ENCODE assay signal across 14 mouse cellular contexts in the genomic region with DNA sequence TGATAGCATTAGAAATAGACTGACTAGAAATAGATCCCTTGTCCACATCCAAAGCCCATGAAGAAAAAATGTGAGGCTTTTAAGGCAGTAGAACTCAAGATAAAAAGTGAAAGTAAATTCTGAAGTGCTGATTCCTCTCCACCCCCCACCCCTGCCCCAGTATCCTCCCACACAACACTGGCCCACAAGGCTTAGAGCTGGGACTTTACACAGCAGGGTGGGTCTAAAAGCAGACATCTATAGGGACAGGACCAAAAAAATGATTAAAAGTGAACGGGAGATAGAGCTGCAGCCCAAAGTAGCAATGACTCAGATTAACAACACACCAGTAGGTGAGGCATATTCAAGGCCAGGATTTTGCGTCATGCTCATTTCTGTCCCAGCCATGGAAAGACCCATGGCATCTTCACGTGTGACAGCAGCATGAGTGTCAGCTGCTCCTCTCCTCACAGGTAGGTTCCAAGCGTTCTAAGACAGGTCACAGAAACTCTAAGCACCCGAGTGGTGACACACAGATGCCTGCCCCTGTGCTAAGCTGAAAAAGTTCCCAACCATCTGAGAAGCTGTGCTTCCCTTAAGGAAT. TPM values are rescaled to one million over a fixed set of nuclear protein-coding genes. Genes with fewer than 3 reads are reported as not detected.
DNase-seq lines count a peak whose midpoint lies in the region; ATAC-seq lines count a peak whose summit lies in the region.
"Had no signal": no experiment of that assay in that cellular context is flagged by ENCODE, and none has a peak within 500 bp of the region (broad histone marks: within the 10 kb centered on the region; RNA-seq: fewer than 3 reads in every experiment).

No protein-coding gene starts in this region.

- H3K4me1 ChIP-seq in megakaryocyte, embryonic 14.5 days = peaks cover 31% of the 10 kb centered on the region

- no peaks in the 10 kb centered on the region for H3K27me3 ChIP-seq in megakaryocyte, embryonic 14.5 days (replicated peaks)
- H3K27me3 ChIP-seq: lung, embryonic 15.5 days; midbrain, embryonic 13.5 days; neural tube, embryonic 15.5 days had no signal

- H3K9me3 ChIP-seq in megakaryocyte, embryonic 14.5 days = no peaks in the 10 kb centered on the region
- H3K9me3 ChIP-seq: limb, embryonic 10.5 days; lung, embryonic 15.5 days; midbrain, embryonic 13.5 days; neural tube, embryonic 15.5 days had no signal

- DNase-seq in adrenal gland, adult 2 months = peak; percentile 58
- DNase-seq in adrenal gland, adult 18-20 months (ENCODE audit: low spot score in 2 of 2) = no peak
- DNase-seq in adrenal gland, postnatal 36 days = peak; percentile 36 to 47
- peak; percentile 34 for DNase-seq in thymus, postnatal 25 days
- no peak for DNase-seq in lung, postnatal 25 days (ENCODE audit: low spot score)
- DNase-seq in layer of hippocampus, adult 9-10 months (ENCODE audit: low spot score) = no peak
- DNase-seq: kidney, adult 9 months; spleen, adult 18-20 months had no signal

- no peak for ATAC-seq in megakaryocyte, adult 5-6 weeks (ENCODE audit: poor library complexity, severe bottlenecking)
- ATAC-seq: midbrain, embryonic 13.5 days had no signal

- H3K36me3 ChIP-seq in megakaryocyte, embryonic 14.5 days (replicated peaks; ENCODE audit: low read length) = peaks cover 2% of the 10 kb centered on the region
- H3K36me3 ChIP-seq: lung, embryonic 15.5 days; midbrain, embryonic 13.5 days; neural tube, embryonic 15.5 days had no signal

- peak overlapping the region; percentile 57 for H3K4me3 ChIP-seq in megakaryocyte, embryonic 14.5 days (replicated peaks)
- H3K4me3 ChIP-seq: limb, embryonic 10.5 days; lung, embryonic 15.5 days; midbrain, embryonic 13.5 days; neural tube, embryonic 15.5 days had no signal

RNA-seq across cellular contexts. Expression of gene Lrch1, which starts 29.1 kb away (rescaled TPM):
- 10 to 100 TPM; 10.8 to 15.0 TPM for total RNA-seq in adrenal gland, adult 2 months (2021)
- polyA plus RNA-seq in adrenal gland, adult 2 months (2012; rRNA removed) = 4.7 and 5.3 TPM in 2 replicates
- 10 to 100 TPM; 14.0 to 14.2 TPM for total RNA-seq in adrenal gland, adult 18-20 months (2021)
- 1.9 and 2.8 TPM in 2 replicates for polyA plus RNA-seq in megakaryocyte, embryonic 14.5 days (2012; ENCODE audit: insufficient read depth, low replicate concordance)
- 16.8 and 19.5 TPM in 2 replicates for total RNA-seq in megakaryocyte, adult 5-6 weeks (2015)
- 17.2 and 18.2 TPM in 2 replicates for total RNA-seq in megakaryocyte, adult 5-6 weeks (2017)
- 10 to 100 TPM; 12.4 to 13.7 TPM for total RNA-seq in adrenal gland, postnatal 36 days (2021)

Comparison
In these comparisons a context has a peak if more than half of its experiments do, and no peak if none do; other contexts are left out.
1. DNase-seq: peak in adrenal gland, adult 2 months (single experiment), adrenal gland, postnatal 36 days (2 of 2) and thymus, postnatal 25 days (single experiment); none in adrenal gland, adult 18-20 months (0 of 2), lung, postnatal 25 days (single experiment) and layer of hippocampus, adult 9-10 months (single experiment).